Mouse (Mus musculus) T-helper 2 cell (primary cell): Measurements from ENCODE around the gene Slc13a2.

Experiments used
- in situ Hi-C: fragments of 300-600 bp; cut with MboI, MseI; formaldehyde crosslinking; loops from one replicate; pipeline ENCODE4 v1.15.1; 2025; ENCODE audit warnings: high pct_unique_total_duplicates

Slc13a2 gene

DNA sequence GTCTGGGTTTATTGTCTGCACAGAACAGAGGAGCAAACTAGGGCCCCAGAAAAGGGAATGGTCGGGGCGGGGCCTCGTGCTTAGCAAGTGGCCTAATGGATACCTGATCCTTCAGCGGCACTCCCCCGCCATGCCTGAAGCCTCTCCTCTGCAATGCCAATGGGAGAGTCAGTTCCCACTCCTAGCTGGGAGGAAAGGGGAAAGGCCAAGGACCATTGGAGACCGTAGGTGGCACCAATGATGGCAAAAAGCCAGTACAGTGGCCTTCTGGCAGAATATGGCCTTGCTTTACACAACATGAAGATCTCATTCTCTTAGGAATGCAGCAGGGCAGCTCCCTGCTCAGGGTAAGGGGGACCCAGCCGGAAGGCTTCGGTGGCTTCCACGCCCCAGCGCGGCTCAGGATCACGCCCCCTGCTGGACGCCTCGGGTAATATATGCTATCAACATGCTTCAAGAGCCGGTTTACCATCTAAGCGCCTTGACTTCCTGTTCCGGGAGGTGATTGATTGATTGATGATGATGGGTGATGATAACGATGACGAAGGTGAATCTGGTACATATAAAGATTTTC is 13.8 kb upstream of the Slc13a2 start:
- in situ Hi-C loops = no loop called here

DNA sequence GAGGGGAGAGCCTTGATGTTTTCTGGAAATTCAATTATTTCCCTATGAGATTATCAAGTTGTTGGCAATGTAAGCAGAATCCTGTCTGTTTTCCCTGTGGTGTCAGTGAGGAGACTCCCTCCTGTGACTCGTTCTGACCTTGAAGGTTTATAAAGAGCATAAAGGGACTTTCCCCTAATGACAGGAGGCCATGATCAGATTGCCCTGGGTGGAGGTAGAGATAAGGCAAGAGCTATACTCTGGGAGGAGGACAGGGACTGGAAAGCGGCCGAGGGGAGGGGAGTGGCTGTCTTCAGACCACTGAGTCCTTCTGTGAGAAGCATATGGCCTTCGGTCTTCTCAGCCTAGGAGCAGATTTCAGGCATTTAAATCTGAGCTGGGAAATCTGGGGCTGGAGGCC is 12.0 kb upstream of the Slc13a2 start:
- in situ Hi-C loops = no loop called here

DNA sequence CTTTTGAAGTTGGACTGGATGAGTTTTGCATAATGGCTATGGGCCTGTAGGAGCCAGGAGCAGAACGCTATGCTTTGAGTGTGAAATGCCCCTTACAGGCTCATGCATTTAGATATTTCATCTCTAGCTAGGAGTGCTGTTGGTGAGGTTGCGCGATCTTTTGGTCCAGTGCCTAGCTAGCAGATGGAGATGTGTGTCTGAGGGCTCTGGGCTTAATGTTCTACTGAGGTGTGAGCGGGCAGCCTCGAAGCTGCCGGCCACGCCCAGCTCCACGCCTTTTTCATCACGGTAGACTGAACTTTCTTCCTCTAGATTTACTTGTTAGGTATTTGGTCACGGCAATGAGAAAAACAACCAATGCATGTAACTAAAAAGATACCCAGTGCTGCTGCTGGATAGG is 9.2 kb upstream of the Slc13a2 start:
- in situ Hi-C loops = no loop called here

DNA sequence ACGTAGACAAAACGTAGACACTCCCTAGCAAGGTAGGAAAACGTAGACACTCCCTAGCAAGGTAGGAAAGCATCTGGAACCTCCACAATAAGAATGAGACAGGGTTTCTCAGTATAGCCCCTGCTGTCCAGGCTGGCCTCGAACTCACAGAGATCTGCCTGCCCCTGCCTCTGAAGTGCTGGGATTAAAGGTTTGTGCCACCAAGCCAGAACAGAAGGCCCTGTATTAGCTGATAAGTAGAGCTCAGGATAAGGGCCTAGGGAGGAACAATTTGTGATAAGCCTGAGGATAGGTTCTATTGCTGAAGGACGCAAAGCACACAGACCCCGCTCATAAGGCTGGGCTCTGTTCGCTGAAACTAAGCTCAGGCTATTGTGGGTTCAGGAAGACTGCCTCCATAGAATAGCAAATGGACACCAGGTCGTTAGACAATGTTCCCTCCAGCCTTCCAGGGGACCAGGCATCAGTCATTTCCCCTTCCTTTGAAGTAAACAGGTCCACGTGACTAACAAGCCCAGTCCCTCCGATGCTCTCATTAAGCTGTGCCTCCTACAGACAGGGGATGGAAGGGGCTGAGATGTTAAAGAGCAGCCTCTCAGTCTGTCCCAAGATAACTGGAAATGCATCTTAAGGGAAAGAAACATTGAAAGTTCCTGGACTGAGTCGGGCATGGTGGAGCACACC is 8.3 kb upstream of the Slc13a2 start:
- in situ Hi-C loops = no loop called here

DNA sequence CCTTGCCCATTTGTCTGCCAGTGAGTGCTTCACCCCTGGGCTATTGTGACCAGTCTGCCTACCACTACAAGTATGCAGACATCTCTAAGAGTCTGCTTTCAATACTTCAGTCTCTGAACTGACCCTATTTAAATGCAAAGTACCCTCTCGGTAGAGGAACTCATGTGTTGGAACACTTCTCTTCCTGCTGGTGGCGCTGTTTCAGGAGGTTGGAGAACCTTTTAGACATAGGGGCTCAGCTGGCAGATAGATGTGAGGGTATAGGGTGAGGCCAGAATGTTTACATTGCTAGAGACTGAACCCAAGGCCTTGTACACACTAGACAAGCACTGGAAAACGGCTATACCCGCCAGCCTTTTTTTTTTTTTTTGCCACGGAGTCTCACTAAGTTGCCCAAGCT is 6.3 kb upstream of the Slc13a2 start:
- in situ Hi-C loops = no loop called here

DNA sequence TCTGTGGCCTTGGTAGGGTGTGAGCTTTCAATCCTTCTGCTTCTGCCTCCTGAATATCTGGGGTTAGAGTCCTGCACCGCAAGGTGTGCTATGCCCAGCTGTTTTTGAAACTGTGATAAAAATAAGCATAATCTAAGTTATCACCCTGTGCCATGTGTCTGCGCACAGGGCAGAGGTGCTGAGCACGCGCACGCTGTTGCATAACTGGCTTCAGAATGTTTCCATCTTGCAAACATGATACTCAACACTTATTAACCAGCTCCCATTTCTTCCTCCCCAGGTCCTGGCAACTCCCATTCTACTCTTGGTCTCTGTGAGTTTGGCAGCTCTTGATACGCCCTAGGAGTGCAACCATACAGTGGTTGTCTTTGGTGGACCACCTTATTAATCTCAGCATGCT is 5.6 kb upstream of the Slc13a2 start:
- in situ Hi-C loops = no loop called here

DNA sequence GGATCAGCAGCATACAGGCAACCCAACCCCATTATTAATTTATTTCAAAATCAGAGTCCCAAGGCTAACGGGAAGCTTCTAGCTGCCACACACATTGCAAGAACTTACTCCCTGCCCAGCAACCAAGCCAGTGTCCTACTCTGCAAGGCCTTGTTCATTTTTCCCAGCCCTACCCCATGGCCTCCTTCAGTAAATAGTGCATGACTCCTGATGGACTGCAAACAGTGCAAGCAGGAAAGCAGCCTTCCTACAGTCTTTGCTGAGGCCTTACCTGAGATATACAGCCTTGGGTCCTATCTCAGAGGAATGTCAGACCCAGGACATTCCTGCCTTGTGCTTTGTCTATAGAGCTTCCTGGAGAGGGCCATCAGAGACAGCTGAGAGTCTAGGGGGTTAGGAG is 3.6 kb upstream of the Slc13a2 start:
- in situ Hi-C loops = no loop called here

DNA sequence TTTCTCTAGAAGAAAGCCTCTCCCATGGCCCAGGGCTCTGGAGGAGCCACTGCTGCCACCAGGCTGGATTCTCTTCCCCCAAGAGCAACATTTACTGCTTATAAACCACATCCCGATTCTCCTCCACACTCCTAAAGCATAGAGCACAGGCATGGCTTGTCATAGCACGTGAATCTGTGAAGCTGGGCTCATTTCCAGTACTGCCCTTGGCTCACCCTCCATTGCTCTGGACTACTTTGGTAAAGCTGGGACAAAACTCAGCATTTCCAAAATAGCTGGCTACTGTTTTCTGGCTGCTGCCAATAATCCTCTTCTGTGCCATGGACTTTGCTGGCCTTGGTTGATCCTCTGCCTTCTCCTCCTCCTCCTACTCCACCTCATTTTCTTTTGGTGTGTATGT is 2.3 kb upstream of the Slc13a2 start:
- in situ Hi-C loops = no loop called here

DNA sequence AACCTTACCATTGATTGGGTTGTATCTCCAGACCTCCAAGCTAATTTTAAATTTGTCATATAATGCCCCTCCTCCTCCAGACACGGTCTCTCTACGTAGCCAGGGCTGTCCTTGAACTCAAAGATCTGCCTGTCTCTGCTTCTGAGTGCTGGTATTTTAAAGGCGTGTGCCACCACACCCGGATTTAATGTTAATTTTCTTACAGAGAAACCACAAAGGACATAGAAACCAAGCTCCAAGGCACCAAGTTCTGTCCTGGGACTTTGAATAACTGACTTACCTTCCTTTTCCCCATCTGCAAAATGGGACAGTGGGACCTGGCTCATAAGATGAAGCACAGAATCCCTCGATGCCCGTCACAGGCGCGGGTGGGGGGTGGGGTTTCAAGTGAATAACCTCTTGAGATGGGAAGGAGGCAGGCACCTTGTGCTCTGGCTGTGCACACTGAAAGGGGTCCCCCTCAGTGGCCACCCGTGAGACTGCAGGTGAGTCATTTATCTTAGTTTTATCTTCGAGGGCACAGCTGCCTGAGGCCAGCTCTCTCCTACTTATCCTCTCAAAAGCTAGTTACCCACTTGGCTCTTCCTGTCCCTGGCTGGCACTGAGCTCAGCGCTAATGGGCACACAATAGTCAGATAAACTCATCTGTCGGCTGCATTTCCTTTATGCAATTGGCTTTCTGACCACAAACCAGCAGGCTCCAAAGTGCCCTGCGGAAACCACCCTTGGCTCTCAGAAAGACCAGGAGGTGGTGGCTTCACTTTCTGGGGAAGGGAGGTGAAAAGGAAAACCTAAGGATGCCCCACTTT is 612 bp downstream of the Slc13a2 start:
- in situ Hi-C loops = no loop called here

DNA sequence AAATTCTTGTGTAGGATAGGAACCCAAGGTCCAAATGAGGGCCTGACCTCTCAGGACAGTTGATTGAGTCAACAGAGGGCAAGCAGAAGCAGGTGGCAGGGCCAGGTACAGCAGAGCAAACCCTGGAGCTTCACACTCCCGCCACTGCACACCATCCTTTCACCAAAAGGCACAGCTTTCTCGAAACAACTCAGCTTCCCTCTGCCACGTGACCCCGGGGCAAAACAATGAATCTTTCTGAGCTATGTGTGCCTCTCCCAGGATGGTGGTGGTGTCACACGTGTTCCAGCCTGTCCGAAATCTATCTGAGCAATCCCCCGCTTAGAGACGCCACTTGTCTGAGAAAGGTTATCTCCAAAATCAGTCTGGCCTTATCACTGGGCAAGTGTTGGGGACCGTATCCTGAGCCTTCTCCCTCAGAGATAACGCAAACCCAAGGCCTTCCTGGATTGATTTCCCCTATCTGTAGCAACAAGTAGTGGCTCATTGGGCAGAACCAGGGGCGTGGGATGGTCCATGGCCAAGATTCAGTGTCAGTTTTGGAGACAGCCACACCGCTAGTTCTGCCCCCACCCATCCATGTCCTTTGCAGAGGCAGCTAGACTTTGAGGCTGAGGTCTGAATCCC is 1.6 kb downstream of the Slc13a2 start:
- in situ Hi-C loops = no loop called here

DNA sequence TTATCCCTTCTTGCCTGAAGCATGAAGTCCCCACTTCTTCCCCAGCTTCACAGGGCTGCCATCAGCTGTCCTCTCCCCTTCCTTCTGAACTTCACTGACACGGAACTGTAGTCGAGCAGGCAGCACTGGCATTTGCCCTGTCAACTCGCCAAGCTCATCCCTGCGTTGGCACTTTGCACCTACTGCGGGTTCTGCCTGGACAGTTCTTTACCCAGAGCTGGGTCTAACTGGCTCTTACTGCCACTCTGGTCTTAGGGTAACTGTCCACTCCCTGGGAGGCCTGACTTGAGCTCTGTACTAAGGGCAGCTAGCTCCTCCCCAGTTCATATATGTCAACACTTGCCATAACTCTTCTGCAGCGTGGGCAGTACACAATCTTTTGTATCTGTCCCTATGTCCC is 5.2 kb downstream of the Slc13a2 start:
- in situ Hi-C loops = no loop called here

DNA sequence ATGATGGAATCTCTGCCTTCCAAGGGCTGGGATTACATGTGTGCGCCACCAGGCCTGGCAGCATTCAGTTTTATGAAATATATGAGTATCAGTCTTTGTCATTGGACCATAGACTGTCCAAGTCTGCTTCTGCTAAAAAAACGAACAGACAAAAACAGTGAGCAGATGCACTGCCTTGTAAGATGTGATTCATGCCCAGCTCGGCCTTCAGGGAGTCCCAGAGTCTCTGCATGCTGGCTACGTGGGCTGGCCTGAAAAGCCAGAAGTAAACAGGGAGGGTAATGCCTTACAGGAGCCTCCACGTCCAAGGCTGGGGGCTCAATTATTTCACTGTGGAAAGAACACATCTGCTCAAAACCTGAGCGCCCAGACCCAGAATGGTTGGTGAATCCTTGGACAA is 9.2 kb downstream of the Slc13a2 start:
- in situ Hi-C loops = no loop called here

DNA sequence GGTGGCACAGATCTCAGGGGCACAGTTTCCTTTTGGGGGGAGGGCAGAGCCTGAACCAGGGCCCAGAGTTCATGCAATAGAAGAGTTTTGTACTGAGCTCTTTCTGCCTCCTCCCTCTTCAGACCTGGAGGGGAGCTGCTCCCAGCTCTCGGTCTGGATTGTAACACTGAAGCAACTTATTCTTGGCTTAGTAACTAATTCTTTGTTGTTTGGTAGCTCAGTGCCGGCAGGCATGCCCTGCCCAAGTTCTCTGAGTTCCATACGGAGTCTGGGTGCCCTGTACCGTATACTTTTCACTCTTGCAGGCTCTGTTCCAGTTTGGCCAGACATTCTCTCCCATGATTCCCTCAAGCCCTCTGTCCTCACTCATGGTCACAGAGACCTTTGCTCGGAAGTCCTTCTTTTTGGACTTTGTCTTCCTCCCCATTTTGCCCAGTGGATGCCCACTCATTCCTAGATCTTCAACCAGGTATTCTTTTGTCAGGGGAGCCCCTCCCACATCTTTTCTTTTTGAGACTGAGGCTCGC is 9.6 kb downstream of the Slc13a2 start:
- in situ Hi-C loops = no loop called here

DNA sequence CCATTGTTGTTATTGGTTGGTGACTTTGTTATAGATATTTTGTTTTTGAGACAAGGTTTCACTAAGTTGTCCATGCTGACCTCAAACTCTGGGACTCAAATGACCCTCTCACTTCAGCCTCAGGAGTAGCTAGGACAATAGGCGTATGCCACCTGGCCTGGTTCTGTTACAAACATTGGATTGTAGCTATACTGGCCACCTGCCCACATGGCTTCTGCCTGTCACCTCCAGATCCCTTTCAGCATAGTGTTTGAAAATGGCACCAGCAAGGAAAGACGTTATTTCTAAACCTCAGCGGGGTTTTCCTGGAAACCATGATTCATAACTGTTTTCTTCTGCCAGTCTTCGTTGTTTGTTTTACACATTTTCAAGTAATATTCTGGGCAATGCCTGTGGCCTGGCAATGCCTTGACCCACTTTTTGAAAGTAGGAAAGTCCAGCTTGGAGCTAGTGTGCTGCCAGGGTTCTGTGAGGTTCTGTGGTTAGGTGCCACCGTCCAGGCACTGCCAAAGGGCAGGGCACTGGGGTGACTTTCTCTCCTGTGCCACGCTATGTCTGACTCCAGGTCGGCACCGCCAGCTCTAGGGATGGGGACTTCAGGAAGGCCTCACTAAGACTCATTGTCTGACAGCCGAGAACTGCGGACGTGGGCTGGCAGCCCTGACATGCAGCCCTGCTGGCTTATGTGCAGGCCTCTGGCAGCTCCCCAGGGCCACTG is 10.3 kb downstream of the Slc13a2 start:
- in situ Hi-C loops = no loop called here

DNA sequence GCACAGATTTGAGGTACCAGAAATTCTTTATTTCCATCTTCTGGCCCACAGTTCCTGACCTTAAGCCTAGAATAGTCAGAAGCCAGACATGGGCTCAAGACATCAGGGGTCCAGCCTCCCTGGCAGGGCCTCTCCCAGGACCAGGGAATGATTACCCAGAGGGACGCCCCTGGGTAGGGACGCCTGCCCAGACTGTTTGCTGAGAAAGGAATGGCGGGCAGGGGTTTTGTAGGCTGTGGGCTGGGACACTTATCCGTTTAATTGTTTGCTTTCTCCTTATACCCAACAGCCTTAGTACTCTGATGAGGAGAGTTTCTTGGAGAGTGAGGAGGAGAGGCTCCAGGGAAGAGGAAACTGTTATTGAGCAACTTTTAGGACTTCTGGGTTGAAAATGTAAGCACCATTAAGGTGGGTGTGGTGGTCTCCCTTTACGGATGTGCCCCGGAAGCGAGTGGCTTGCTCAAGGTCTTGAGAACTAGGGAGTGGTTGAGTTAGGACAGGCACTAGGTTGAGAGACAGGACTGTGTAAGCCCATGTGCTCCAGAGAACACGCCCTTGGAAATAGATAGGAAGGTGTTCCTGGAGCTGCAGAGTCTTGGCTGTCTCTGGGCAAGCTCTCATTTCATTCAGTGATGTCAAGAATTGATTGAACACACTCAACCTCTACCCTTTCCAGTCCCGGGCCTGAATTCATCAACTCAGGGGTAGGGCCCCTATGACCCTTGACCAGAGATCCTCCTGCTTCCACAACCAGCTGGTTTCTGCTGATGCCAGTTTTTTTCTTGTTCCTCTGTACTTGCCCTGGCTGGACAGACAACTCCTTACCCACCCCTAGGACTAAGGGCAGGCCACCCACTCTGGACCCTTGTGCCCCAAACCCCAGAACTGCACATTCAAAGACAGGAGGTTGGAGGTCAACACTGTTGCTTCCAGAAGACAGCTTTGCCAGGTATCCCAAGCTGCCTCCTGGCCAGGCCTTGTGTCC is 13.5 kb downstream of the Slc13a2 start:
- in situ Hi-C loops = no loop called here

DNA sequence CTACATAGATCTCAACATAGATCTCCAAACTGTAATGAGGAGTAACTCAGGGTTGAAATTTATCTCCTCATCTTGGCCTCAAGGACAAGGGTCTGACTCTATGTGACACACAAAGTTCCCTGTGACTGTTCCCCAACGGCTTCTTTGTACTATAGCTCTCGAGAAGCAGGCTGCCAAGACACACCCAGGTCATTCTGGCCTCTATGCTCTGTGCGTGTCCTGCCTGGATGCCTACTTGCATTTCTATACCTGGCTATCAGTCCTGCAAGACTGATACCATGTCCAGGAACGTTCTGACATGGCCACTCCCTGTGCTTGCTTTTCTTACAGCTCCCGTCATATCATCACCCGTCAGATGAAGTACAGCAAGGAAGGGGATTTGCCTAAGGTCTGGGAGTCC is 20.0 kb downstream of the Slc13a2 start:
- in situ Hi-C loops = loop anchor here (5.0 kb wide), 1 partner anchor 40 kb away; no protein-coding TSS in a partner anchor

DNA sequence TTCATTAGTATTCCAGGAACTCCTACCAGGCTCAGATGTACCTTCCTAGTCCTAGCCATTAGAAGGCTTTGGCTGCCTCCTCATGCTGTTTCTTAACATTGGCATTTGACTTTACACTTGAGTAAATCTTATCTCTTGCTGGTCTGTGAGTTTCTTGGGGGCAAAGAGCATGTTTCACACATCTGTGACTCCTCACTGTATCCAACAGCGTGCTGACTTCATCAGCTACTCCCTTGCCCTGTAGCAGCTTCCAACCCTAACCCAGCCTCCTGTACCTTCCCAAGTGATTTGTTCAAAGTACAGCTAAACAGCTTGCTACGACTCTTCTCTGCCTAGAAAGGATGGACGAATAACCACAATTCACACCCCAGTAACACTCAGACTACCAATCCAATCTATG is 20.5 kb downstream of the Slc13a2 start:
- in situ Hi-C loops = loop anchor here (5.0 kb wide), 1 partner anchor 39 kb away; no protein-coding TSS in a partner anchor

DNA sequence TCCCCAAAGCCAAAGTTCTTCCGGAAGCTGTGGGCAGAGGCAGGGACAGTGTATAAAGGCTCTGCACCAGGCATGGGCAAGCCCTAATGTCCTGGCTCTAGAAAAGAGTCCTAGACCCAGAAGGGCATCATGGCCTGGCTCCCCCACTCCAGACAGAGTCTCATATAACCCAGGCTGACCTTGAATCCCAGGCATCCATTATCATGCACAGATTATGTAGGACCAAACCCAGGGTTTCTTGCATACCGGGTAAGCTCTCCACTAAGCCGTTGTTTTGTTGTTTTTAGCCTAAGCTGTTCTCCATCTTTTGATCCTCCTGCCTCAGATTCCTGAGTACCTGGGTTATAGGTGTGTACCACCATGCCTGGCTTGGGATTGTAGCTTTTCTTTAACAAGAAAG is 21.1 kb downstream of the Slc13a2 start:
- in situ Hi-C loops = loop anchor here (5.0 kb wide), 1 partner anchor 39 kb away; no protein-coding TSS in a partner anchor

DNA sequence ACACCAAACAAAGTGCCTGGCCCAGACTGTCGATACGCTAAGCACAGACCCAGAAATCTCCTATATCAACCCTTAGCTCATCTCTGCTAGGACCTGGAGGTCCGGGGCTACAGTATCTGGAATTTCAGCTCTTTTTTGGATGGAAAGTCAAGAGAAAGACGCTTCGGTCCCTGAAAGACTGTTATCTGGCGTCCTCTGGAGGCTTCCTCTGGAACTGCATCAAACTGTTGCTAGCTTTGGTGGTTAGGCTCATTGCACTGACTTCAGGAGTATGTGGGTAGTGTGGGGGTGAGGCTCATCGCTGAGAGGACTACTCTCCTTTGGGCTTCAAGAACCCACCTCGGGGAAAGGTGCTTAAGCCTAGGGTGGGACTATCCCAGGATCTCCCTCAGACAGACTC is 22.3 kb downstream of the Slc13a2 start:
- in situ Hi-C loops = loop anchor here (5.0 kb wide), 1 partner anchor 37 kb away; no protein-coding TSS in a partner anchor

DNA sequence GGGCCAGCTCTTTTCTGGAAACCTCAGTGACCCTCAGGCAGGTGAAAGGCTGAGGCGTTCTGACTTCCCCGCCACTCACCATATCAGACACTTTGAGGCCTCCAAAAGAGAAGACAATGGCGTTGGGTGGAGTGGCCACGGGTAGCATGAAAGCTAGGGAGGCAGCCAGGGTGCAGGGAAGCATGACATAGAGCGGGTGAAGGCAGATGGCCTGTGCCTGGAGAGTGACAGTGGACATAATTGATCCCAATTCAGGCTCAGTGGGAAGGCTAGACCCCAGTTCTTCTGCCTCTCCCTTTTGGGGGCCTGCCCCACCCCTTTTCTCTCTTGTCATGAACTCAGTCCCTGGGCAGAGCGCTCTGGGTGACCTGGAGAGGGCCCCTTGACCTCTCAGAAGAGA is 23.8 kb downstream of the Slc13a2 start:
- in situ Hi-C loops = no loop called here
